In genomic region chr7:73890891-73891610, GRCm38 (mm10) we compare ENCODE assay signal across 20 mouse cellular contexts.
DNase-seq lines count a peak whose midpoint lies in the region; ATAC-seq and TF ChIP-seq lines count a peak whose summit lies in the region.
"Had no signal": no experiment of that assay in that cellular context is flagged by ENCODE, and none has a peak within 500 bp of the region (broad histone marks: within the 10 kb centered on the region; RNA-seq: fewer than 3 reads in every experiment).

No protein-coding gene starts in this region.

- H3K4me1 ChIP-seq in forebrain, embryonic 15.5 days = 0 out of 2 replicates have a peak, but pooled peaks cover 6% of the 10 kb centered on the region
- H3K4me1 ChIP-seq in forebrain, embryonic 16.5 days (replicated peaks; ENCODE audit: control insufficient read depth, insufficient read depth, low read length) = no peaks in the 10 kb centered on the region
- H3K4me1 ChIP-seq in midbrain, embryonic 11.5 days (ENCODE audit: control insufficient read depth, insufficient read depth, low read length) = peaks cover 2% of the 10 kb centered on the region; the same call in 1 of the 2 replicates
- 0 out of 2 replicates have a peak, but pooled peaks cover 11% of the 10 kb centered on the region for H3K4me1 ChIP-seq in midbrain, embryonic 14.5 days (ENCODE audit: control insufficient read depth, insufficient read depth, low read length)
- H3K4me1 ChIP-seq: heart, embryonic 13.5 days had no signal

- no peak overlapping the region for H3K4me2 ChIP-seq in forebrain, embryonic 15.5 days (replicated peaks)
- H3K4me2 ChIP-seq in forebrain, embryonic 16.5 days (ENCODE audit: low read length) = no peak overlapping the region
- H3K4me2 ChIP-seq in midbrain, embryonic 11.5 days = no peak overlapping the region
- H3K4me2 ChIP-seq in midbrain, embryonic 14.5 days (ENCODE audit: low read length) = no peak overlapping the region
- H3K4me2 ChIP-seq: forebrain, embryonic 12.5 days; heart, embryonic 13.5 days; hindbrain, embryonic 12.5 days; hindbrain, embryonic 15.5 days had no signal

- WGBS in forebrain, embryonic 15.5 days = 83% methylated on average over 9 of the region's 9 CpGs
- 88% methylated on average over 9 of the region's 9 CpGs for WGBS in forebrain, embryonic 16.5 days
- 81% methylated on average over 9 of the region's 9 CpGs for WGBS in midbrain, embryonic 11.5 days
- WGBS in midbrain, embryonic 14.5 days = 79% methylated on average over 9 of the region's 9 CpGs

- no peak overlapping the region for H3K9ac ChIP-seq in forebrain, embryonic 15.5 days (replicated peaks)
- no peak overlapping the region for H3K9ac ChIP-seq in forebrain, embryonic 16.5 days (replicated peaks; ENCODE audit: low read depth, low read length)
- H3K9ac ChIP-seq in midbrain, embryonic 11.5 days (ENCODE audit: low read length) = no peak overlapping the region
- H3K9ac ChIP-seq in midbrain, embryonic 14.5 days (replicated peaks; ENCODE audit: low read length) = no peak overlapping the region
- H3K9ac ChIP-seq: forebrain, embryonic 12.5 days; heart, embryonic 13.5 days; hindbrain, embryonic 12.5 days; hindbrain, embryonic 15.5 days had no signal

- H3K4me3 ChIP-seq in forebrain, embryonic 15.5 days = no peak overlapping the region
- H3K4me3 ChIP-seq in forebrain, embryonic 16.5 days (replicated peaks; ENCODE audit: low read length) = no peak overlapping the region
- no peak overlapping the region for H3K4me3 ChIP-seq in midbrain, embryonic 11.5 days (ENCODE audit: low read depth, low read length)
- H3K4me3 ChIP-seq in midbrain, embryonic 14.5 days (replicated peaks; ENCODE audit: low read depth, low read length) = no peak overlapping the region
- H3K4me3 ChIP-seq: forebrain, embryonic 12.5 days; heart, embryonic 13.5 days; hindbrain, embryonic 12.5 days; hindbrain, embryonic 15.5 days had no signal

- no peaks in the 10 kb centered on the region for H3K9me3 ChIP-seq in forebrain, embryonic 15.5 days
- no peaks in the 10 kb centered on the region for H3K9me3 ChIP-seq in forebrain, embryonic 16.5 days (ENCODE audit: control insufficient read depth, low read length)
- H3K9me3 ChIP-seq in midbrain, embryonic 11.5 days (ENCODE audit: control insufficient read depth, low read length) = no peaks in the 10 kb centered on the region
- no peaks in the 10 kb centered on the region for H3K9me3 ChIP-seq in midbrain, embryonic 14.5 days (ENCODE audit: control insufficient read depth, low read length)
- H3K9me3 ChIP-seq: forebrain, embryonic 12.5 days; heart, embryonic 13.5 days; hindbrain, embryonic 12.5 days; hindbrain, embryonic 15.5 days had no signal

- ATAC-seq in forebrain, embryonic 15.5 days (replicated peaks) = peak; percentile 16; the same call in 1 of the 2 replicates
- ATAC-seq in forebrain, embryonic 16.5 days = no peak
- no peak for ATAC-seq in midbrain, embryonic 11.5 days (ENCODE audit: low FRiP score)
- no peak for ATAC-seq in midbrain, embryonic 14.5 days (ENCODE audit: low FRiP score, low TSS enrichment)
- ATAC-seq: activated CD4-positive, CD25-positive, alpha-beta regulatory T cell, adult 4 months; intestine, postnatal 0 days had no signal

- no peak for TF ChIP-seq CTCF in brain, embryonic 14.5 days (IDR thresholded peaks at IDR 0.05; ENCODE audit: borderline replicate concordance, extremely low read depth, insufficient read depth, insufficient read length)

- peak; percentile 18 for DNase-seq in embryo, embryonic 10.5 days (ENCODE audit: low spot score)
- DNase-seq in embryo, embryonic 11 days = no peak
- DNase-seq in midbrain, embryonic 11.5 days (ENCODE audit: low spot score, missing footprints) = peak; percentile 81
- no peak for DNase-seq in midbrain, embryonic 14.5 days
- peak; percentile 67 for DNase-seq in brain, embryonic 14.5 days (ENCODE audit: low read depth)
- DNase-seq: adrenal gland, adult 8-10 months; adrenal gland, postnatal 25 days; cerebellum, adult 11 months; cerebellum, adult 9-11 months; cerebellum, postnatal 25 days; gastrocnemius, postnatal 10 days; gastrocnemius, postnatal 36 days had no signal

- H3K27ac ChIP-seq in forebrain, embryonic 15.5 days (replicated peaks) = no peak overlapping the region
- H3K27ac ChIP-seq in forebrain, embryonic 16.5 days (ENCODE audit: low read length) = no peak overlapping the region
- H3K27ac ChIP-seq in midbrain, embryonic 11.5 days (ENCODE audit: low read depth, low read length) = no peak overlapping the region
- no peak overlapping the region for H3K27ac ChIP-seq in midbrain, embryonic 14.5 days (replicated peaks; ENCODE audit: low read depth, low read length)
- H3K27ac ChIP-seq: forebrain, embryonic 12.5 days; heart, embryonic 13.5 days; hindbrain, embryonic 12.5 days; hindbrain, embryonic 15.5 days had no signal

- no peak for TF ChIP-seq POLR2A in brain, embryonic 14.5 days (IDR thresholded peaks at IDR 0.05; ENCODE audit: borderline replicate concordance, extremely low read depth, insufficient read depth, insufficient read length, poor library complexity, severe bottlenecking)

- H3K36me3 ChIP-seq in forebrain, embryonic 15.5 days = no peaks in the 10 kb centered on the region
- H3K36me3 ChIP-seq in forebrain, embryonic 16.5 days (ENCODE audit: control insufficient read depth, insufficient read depth) = no peaks in the 10 kb centered on the region
- no peaks in the 10 kb centered on the region for H3K36me3 ChIP-seq in midbrain, embryonic 11.5 days (ENCODE audit: control insufficient read depth, insufficient read depth, low read length)
- no peaks in the 10 kb centered on the region for H3K36me3 ChIP-seq in midbrain, embryonic 14.5 days (ENCODE audit: control insufficient read depth, insufficient read depth, low read length)
- H3K36me3 ChIP-seq: forebrain, embryonic 12.5 days; heart, embryonic 13.5 days; hindbrain, embryonic 12.5 days; hindbrain, embryonic 15.5 days had no signal

- H3K27me3 ChIP-seq in forebrain, embryonic 15.5 days = no peaks in the 10 kb centered on the region
- H3K27me3 ChIP-seq in forebrain, embryonic 16.5 days (replicated peaks; ENCODE audit: control insufficient read depth, insufficient read depth, low read length) = no peaks in the 10 kb centered on the region
- H3K27me3 ChIP-seq in midbrain, embryonic 11.5 days (ENCODE audit: control insufficient read depth, insufficient read depth, low read length) = no peaks in the 10 kb centered on the region
- no peaks in the 10 kb centered on the region for H3K27me3 ChIP-seq in midbrain, embryonic 14.5 days (ENCODE audit: control insufficient read depth, insufficient read depth, low read length)
- H3K27me3 ChIP-seq: forebrain, embryonic 12.5 days; hindbrain, embryonic 12.5 days; hindbrain, embryonic 15.5 days had no signal

Comparison
In these comparisons a context has a peak if more than half of its experiments do, and no peak if none do; other contexts are left out.
1. DNase-seq: peak in embryo, embryonic 10.5 days (single experiment), midbrain, embryonic 11.5 days (single experiment) and brain, embryonic 14.5 days (single experiment); none in embryo, embryonic 11 days (single experiment) and midbrain, embryonic 14.5 days (single experiment).